Mouse (Mus musculus) liver, embryonic 14.5 days (tissue): ENCODE results near the gene Xbp1. TPM values are rescaled to one million over a fixed set of nuclear protein-coding genes. Genes with fewer than 3 reads are reported as not detected.

ENCODE experiments used
- ATAC-seq: fragments of 200-750 bp; cut with Nextera tagmentation; 2 replicates; pipeline ENCODE4 v1.8.0; 2017; ENCODE audit warnings: moderate number of reproducible peaks, mild to moderate bottlenecking, moderate library complexity; ENCODE audit not compliant: insufficient read depth
- DNase-seq, 3 experiments: peaks; one replicate each; pipeline ENCODE4 v3.0.0-alpha.2; 2012 to 2013; ENCODE audit warnings: low read depth in 3 of 3, low spot score in 3 of 3
- H3K27ac ChIP-seq: fragments of 300-500 bp; sonication (generic); 2 replicates; pipeline ENCODE4 v1.5.1; 2014; ENCODE audit warnings: moderate library complexity, mild to moderate bottlenecking, control low read depth, inconsistent platforms
- H3K27me3 ChIP-seq: fragments of 300-500 bp; sonication (generic); 2 replicates; pipeline ENCODE4 v1.6.1; 2014; ENCODE audit warnings: mild to moderate bottlenecking, low read length, moderate library complexity; ENCODE audit not compliant: control insufficient read depth, insufficient read depth
- H3K36me3 ChIP-seq: fragments of 300-500 bp; sonication (generic); replicated peaks from 2 replicates; pipeline ENCODE4 v1.6.1; 2014; ENCODE audit warnings: low read depth; ENCODE audit not compliant: control insufficient read depth, insufficient read depth
- H3K4me1 ChIP-seq, 2 experiments: fragments of 200-500 bp in 1 of 2; fragments of 300-500 bp in 1 of 2; sonication (generic) in 1 of 2; replicated peaks; 2 replicates each; pipeline ENCODE4 v1.6.1; 2012 to 2014; ENCODE audit warnings: antibody characterized with exemption in 1 of 2, inconsistent platforms in 1 of 2, low read length in 1 of 2; ENCODE audit not compliant: control insufficient read depth in 2 of 2, insufficient read depth in 2 of 2
- H3K4me2 ChIP-seq: fragments of 300-500 bp; sonication (generic); 2 replicates; pipeline ENCODE4 v1.6.1; 2014; ENCODE audit warnings: low read depth, mild to moderate bottlenecking, control low read depth, moderate library complexity
- H3K4me3 ChIP-seq, 2 experiments: fragments of 200-500 bp in 1 of 2; fragments of 300-500 bp in 1 of 2; sonication (generic) in 1 of 2; 2 replicates each; pipeline ENCODE4 v1.5.1; 2012 to 2014; ENCODE audit warnings: low read depth in 2 of 2, low read length in 2 of 2, mild to moderate bottlenecking in 2 of 2, control low read depth in 1 of 2, inconsistent platforms in 1 of 2, moderate library complexity in 1 of 2; ENCODE audit not compliant: insufficient read depth in 1 of 2
- H3K9ac ChIP-seq: fragments of 300-500 bp; sonication (generic); replicated peaks from 2 replicates; pipeline ENCODE4 v1.6.1; 2014; ENCODE audit warnings: mild to moderate bottlenecking, control low read depth, moderate library complexity
- H3K9me3 ChIP-seq: fragments of 300-500 bp; sonication (generic); 2 replicates; pipeline ENCODE4 v1.6.1; 2016; ENCODE audit warnings: low read length, mixed read lengths; ENCODE audit not compliant: control insufficient read depth
- CTCF ChIP-seq: IDR thresholded peaks from 2 replicates; pipeline ENCODE4 v1.5.1; 2016; ENCODE audit warnings: antibody characterized with exemption, low read depth, control low read depth
- EP300 ChIP-seq: IDR thresholded peaks from 2 replicates; pipeline ENCODE4 v1.6.1; 2016; ENCODE audit warnings: antibody characterized with exemption, low read depth
- WGBS: fragments of 180-500 bp; shearing (Covaris S2); extraction: QIAGEN DNeasy Blood & Tissue Kit; methylation state at CpG from one replicate; pipeline ENCODE4 v1.1.7; 2014; ENCODE audit not compliant: insufficient replicate concordance; 5-methylcytosine and 5-hydroxymethylcytosine counted together
- polyA plus RNA-seq, 2 experiments: library from polyadenylated mRNA; depleted of rRNA in 1 of 2; stranded (reverse) in 1 of 2; unstranded in 1 of 2; fragments of >200 nt; fragmentation: Nextera tagmentation in 1 of 2; extraction: Ambion mirVana in 1 of 2; gene quantifications; 2 replicates each; pipeline versions ENCODE4 v1.2.1 to v1.2.3; 2012 to 2014

Gene Xbp1
- polyA plus RNA-seq, 2 experiments = 33.6 to 92.5 TPM

- H3K9ac ChIP-seq = peak overlapping the region; percentile 98
- peak; percentile 62 for ATAC-seq
- under 1% methylated on average over 34 of the region's 34 CpGs for WGBS
These were observed 1.2 kb downstream of the Xbp1 start for GRCm38 (mm10) chr11:5521516-5522291.

GRCm38 (mm10) chr11:5522798-5523415 is 2.4 kb downstream of the Xbp1 start:
- H3K4me1 ChIP-seq = peaks cover 4 to 12% of the 10 kb centered on the region in 2 experiments; a peak in 3 of 4 replicates
- no peaks in the 10 kb centered on the region for H3K27me3 ChIP-seq
- H3K36me3 ChIP-seq = peaks cover 44% of the 10 kb centered on the region
- ATAC-seq = no peak
- H3K9ac ChIP-seq = peak overlapping the region; percentile 98
- H3K27ac ChIP-seq = no peak overlapping the region
- WGBS = 85% methylated on average over 11 of the region's 11 CpGs
- peak overlapping the region; percentile 80 for H3K4me2 ChIP-seq
- no peak for DNase-seq
- TF ChIP-seq CTCF (no peak), EP300 (no peak)
- H3K9me3 ChIP-seq = no peaks in the 10 kb centered on the region
- H3K4me3 ChIP-seq = peak overlapping the region in 1 of 2 experiments; percentile 91; a peak in 2 of 4 replicates

More at GRCm38 (mm10) chr11:5521516-5522291, 1.2 kb downstream of the Xbp1 start:
- peak; percentile 60 to 77 (median 61) for DNase-seq
- Histone ChIP-seq H3K9me3 (no peaks in the 10 kb centered on the region), H3K36me3 (peaks cover 41% of the 10 kb centered on the region), H3K4me2 (peak overlapping the region; percentile 80), H3K27me3 (no peaks in the 10 kb centered on the region), H3K4me3 (peak overlapping the region; percentile 91), H3K4me1 (peaks cover 4 to 12% of the 10 kb centered on the region in 2 experiments; a peak in 3 of 4 replicates), H3K27ac (peak overlapping the region; percentile 89)
- TF ChIP-seq CTCF (peak; percentile 81), EP300 (no peak)

- Histone ChIP-seq H3K4me2 (no peak overlapping the region), H3K9me3 (no peaks in the 10 kb centered on the region), H3K36me3 (peaks cover 59% of the 10 kb centered on the region), H3K9ac (no peak overlapping the region), H3K27ac (no peak overlapping the region), H3K4me3 (no peak overlapping the region), H3K27me3 (no peaks in the 10 kb centered on the region), H3K4me1 (peaks cover 4 to 7% of the 10 kb centered on the region in 2 experiments; a peak in 3 of 4 replicates)
- TF ChIP-seq EP300 (no peak), CTCF (no peak)
- ATAC-seq (no peak), DNase-seq (no peak)
- WGBS = 76% methylated on average over 4 of the region's 4 CpGs
These were observed 5.0 kb downstream of the Xbp1 start for GRCm38 (mm10) chr11:5525418-5525817.

GRCm38 (mm10) chr11:5526573-5527439 is 6.3 kb downstream of the Xbp1 start:
- no peak for ATAC-seq
- 81% methylated on average over 7 of the region's 7 CpGs for WGBS
- peaks cover 4 to 7% of the 10 kb centered on the region in 2 experiments; a peak in 3 of 4 replicates for H3K4me1 ChIP-seq
- TF ChIP-seq CTCF (no peak), EP300 (no peak)
- no peak overlapping the region for H3K27ac ChIP-seq
- no peak overlapping the region for H3K9ac ChIP-seq
- H3K4me2 ChIP-seq = no peak overlapping the region
- H3K36me3 ChIP-seq = peaks cover 72% of the 10 kb centered on the region
- DNase-seq = no peak
- no peak overlapping the region for H3K4me3 ChIP-seq
- no peaks in the 10 kb centered on the region for H3K27me3 ChIP-seq
- H3K9me3 ChIP-seq = no peaks in the 10 kb centered on the region
